Mouse (Mus musculus) embryo, embryonic 10 days (tissue): Measurements from ENCODE around the gene Rsu1.

Experiments used
- DNase-seq: peaks from one replicate; pipeline ENCODE4 v3.0.0-alpha.2; 2015; ENCODE audit warnings: low spot score

The Rsu1 gene

DNA sequence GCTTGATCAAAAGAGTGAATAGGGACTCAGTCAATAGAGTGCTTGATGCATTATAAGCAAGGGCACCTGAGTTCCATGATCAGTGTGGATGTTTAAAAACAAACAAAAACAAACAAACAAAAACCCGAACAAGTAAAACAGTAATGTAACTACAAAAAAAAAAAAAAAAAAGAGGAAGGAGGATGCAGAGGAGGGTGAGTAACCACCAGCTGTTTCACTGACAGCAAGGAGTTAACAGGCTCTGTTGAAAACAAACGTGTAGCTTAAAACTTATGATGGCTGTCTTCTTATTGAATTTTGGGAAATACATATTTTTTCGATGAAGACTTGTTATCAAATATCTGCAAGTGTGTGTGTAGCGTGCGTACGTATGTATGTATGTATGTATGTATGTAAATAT, 222.6 kb downstream of the Rsu1 start:
- no peak for DNase-seq

- DNase-seq, result no peak
These were observed 226.7 kb downstream of the Rsu1 start for GRCm38 (mm10) chr2:13044555-13044954.

GRCm38 (mm10) chr2:13039785-13040184, 231.4 kb downstream of the Rsu1 start:
- no peak for DNase-seq

DNA sequence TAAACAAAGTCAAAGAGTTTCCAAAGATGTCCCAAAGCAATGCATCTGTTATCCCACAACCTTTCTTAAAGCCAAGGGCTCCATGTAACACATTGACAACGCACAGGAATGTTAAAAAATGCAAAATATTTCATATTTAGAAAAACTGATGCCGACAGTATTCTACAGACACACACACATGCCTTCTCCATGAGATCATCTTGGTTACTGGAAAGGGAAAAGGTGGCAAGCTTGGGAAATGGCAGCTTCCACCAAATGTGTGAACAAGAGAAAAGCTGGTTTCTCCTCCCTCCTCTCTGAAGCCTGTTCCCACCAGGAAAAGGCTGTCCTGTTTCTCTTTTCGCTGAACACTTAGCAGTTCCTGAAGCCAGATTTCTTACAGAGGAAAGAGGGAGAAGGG, 232.4 kb downstream of the Rsu1 start:
- DNase-seq, result no peak
